Mouse (Mus musculus): ENCODE measurements at regions not wholly inside any gene's neighbourhood (a gene's known extent, or its start where the extent isn't known, plus 50 kb on each side); places are given as distances from the start of the nearest gene placed in this dataset.
"Not testable (repeated sequence)": the region's sequence is repeated elsewhere in the genome, so short reads cannot be mapped to it uniquely, and the experiment has no call there.

GRCm38 (mm10) chr5:4248422-4248821, 56.3 kb downstream of the Mterf1b start:
- no peak for DNase-seq (ENCODE audit: low spot score)
- intact Hi-C loops (cut with DNase I): no loop called here

- intact Hi-C loops (cut with DNase I); DNase-seq (ENCODE audit: low spot score): not testable (repeated sequence)
Observed at GRCm38 (mm10) chr5:4254280-4254679, 62.1 kb downstream of the Mterf1b start.

GRCm38 (mm10) chr5:4257048-4257750, 65.0 kb downstream of the Mterf1b start:
- intact Hi-C loops (cut with DNase I): no loop called here
- DNase-seq (ENCODE audit: low spot score): no peak

DNA sequence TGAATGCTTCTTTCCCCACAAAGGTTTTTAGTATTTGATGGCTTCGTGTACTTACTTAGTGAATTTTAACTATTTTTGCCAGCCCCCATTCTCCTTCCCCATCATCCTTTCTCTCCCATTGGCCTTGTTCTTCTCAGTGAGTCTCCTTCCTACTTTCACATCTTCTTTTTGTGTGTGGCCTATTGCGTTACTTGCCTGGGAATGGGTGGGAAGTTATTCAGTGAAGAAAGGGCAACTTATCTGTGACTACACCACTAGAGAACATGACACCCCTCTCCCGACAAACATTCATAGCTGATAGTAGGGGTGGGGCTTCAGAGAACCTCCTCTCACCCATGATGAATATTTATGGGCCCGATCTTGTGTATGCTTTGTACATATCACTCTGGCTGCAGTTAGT, 67.1 kb downstream of the Mterf1b start:
- intact Hi-C loops (cut with DNase I): no loop called here
- DNase-seq (ENCODE audit: low spot score): no peak

GRCm38 (mm10) chr5:4262666-4263065, 70.5 kb downstream of the Mterf1b start:
- no peak for DNase-seq (ENCODE audit: low spot score)
- intact Hi-C loops (cut with DNase I): loop anchor here (2.0 kb wide), 1 partner anchor 650 kb away; no protein-coding TSS in a partner anchor

- intact Hi-C loops (cut with DNase I): loop anchor here (2.0 kb wide), 1 partner anchor 649 kb away; no protein-coding TSS in a partner anchor
- no peak for DNase-seq (ENCODE audit: low spot score)
Observed at GRCm38 (mm10) chr5:4263560-4264160, 71.5 kb downstream of the Mterf1b start.

DNA sequence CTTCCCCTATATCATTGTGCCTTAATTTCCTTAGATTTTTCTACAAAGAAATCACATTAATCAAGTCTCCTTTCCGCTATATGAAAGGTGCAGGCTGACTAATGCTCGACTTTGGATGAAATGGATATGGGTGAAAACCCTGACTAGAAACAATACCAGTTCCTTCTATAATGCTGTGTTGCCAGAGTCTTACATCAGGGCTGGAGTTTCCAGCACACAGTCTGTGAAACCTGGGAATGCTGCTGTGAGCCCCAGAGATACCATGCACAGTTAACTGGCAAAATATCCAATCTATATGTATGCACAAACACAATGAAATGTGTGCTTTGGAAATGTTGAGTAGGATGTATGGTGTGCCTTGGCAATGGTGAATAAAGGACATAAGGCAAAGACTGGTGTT, 75.5 kb downstream of the Mterf1b start:
- intact Hi-C loops (cut with DNase I): no loop called here
- no peak for DNase-seq (ENCODE audit: low spot score)

GRCm38 (mm10) chr5:4273001-4273400, 80.8 kb downstream of the Mterf1b start:
- intact Hi-C loops (cut with DNase I): no loop called here
- no peak for DNase-seq (ENCODE audit: low spot score)

GRCm38 (mm10) chr5:4303616-4304015, 111.4 kb downstream of the Mterf1b start:
- DNase-seq (ENCODE audit: low spot score): no peak
- intact Hi-C loops (cut with DNase I): no loop called here

DNA sequence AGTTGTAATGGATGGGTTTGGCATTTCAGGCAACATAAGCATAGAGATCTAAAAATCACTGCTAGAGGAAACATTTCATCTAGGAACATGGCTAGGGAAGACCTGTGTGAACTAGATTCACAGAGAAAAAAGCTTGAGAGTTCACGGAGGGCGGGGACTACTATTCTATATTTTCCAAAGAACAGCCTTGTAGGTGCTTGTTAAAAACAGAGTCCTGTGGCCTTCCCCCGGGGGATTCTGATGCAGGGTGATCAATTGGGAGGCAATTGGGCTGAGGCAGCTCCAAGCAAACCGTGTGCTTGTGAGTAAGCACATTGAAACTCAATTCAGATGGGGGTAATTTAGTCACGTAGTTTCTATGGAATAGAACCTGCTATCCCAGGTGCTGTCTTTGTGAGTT, 112.0 kb downstream of the Mterf1b start:
- intact Hi-C loops (cut with DNase I): no loop called here
- DNase-seq (ENCODE audit: low spot score): no peak

GRCm38 (mm10) chr5:4308514-4308913, 116.3 kb downstream of the Mterf1b start:
- intact Hi-C loops (cut with DNase I): no loop called here
- DNase-seq (ENCODE audit: low spot score): no peak

- no peak for DNase-seq (ENCODE audit: low spot score)
- intact Hi-C loops (cut with DNase I): no loop called here
Observed at GRCm38 (mm10) chr5:4311169-4311568, 119.0 kb downstream of the Mterf1b start.

GRCm38 (mm10) chr5:4311599-4311998, 119.4 kb downstream of the Mterf1b start:
- intact Hi-C loops (cut with DNase I): no loop called here
- no peak for DNase-seq (ENCODE audit: low spot score)

GRCm38 (mm10) chr5:4312675-4313074, 120.5 kb downstream of the Mterf1b start:
- intact Hi-C loops (cut with DNase I): no loop called here

DNA sequence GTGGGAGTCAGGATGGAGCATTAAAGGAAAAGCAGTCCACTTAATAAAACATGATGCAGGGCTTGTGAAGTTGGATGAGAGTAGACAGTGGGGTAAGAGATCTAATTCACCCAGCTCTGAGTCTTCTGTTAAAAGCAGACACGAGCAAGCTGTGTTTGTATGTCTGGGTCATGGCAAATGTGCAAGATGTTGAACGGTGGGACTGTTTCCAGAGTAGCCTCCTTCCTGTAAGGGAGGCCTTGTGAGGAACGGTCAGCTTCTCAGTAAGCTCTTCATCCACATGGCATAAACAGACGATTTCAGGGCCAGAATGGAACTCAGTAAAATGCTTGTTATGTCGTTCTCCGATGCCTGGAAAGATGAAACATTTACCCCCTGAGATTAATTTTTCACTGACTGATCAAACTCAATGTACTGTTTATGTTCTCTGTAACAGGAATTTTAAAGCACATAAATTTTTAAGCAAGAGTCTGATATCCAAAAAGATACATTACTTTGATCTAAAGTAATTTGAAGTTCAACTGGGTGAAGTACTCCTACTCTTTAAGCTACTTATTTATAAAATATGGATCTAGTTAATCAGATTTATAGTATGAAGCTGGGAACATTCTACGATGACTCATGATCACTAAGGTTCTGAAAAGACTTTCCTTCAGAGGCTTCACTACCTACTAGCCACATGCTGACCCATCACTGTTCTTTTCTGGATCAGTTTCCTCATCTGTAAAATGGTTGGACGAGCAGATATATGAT, 130.6 kb downstream of the Mterf1b start:
- DNase-seq (ENCODE audit: low spot score): no peak
- intact Hi-C loops (cut with DNase I): no loop called here

More at GRCm38 (mm10) chr5:4312675-4313074, 120.5 kb downstream of the Mterf1b start:
- no peak for DNase-seq (ENCODE audit: low spot score)

GRCm38 (mm10) chr5:4323387-4323704, 131.2 kb downstream of the Mterf1b start:
- DNase-seq (ENCODE audit: low spot score): no peak
- intact Hi-C loops (cut with DNase I): no loop called here

- intact Hi-C loops (cut with DNase I): no loop called here
- no peak for DNase-seq (ENCODE audit: low spot score)
Observed at GRCm38 (mm10) chr5:4325813-4326212, 133.6 kb downstream of the Mterf1b start.

DNA sequence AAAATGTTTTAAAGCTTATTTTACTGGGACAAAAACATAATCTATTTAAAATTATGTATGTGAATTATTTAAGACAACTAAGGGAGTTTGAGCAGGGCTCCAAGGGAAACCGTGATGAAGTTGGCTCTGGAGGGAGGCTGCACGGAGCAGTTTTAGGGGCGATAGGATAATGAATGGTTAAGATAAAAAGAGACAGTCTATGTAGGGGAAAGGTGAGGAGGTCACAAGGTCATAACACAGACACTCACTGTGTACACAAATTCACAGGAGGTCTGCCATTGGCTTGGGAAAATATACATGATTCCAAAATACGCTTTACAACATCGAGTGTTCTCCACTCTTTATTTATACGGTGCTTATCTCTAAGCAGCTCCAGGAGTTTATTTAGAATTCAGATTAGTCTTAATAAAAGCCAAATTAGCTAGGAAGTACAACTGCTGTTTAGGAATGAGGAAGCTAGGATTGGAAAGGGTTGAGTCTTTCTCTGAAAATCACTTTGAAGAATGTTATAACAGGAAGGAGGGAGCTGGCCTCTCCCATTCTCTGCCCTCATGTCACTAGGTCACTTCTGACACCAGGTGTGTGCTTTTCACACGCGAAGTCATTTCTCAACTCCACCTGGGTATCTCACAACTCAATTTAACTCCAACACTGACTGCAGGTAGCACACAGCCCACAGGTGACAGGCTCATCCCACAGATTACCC, 134.3 kb downstream of the Mterf1b start:
- intact Hi-C loops (cut with DNase I): no loop called here
- DNase-seq (ENCODE audit: low spot score): no peak

DNA sequence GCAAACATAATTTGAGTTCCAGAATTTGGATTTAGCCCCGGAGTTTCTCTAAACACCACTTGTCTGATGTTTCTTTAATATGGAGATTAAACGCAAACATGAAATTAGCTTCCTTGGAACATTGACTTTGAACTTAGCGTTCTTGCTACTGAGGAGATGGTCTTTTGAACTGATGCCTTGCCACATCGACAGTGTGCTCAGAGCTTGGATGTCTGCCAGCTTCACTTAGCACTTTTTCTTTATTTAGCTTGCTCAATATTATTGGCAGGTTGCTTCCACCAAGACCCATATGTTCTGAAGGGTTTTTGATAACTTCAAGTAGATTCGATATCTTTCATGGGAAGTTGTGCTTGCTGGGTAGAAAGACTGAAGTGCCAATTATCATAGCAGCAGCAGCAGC, 143.5 kb downstream of the Mterf1b start:
- intact Hi-C loops (cut with DNase I): no loop called here
- DNase-seq (ENCODE audit: low spot score): no peak

DNA sequence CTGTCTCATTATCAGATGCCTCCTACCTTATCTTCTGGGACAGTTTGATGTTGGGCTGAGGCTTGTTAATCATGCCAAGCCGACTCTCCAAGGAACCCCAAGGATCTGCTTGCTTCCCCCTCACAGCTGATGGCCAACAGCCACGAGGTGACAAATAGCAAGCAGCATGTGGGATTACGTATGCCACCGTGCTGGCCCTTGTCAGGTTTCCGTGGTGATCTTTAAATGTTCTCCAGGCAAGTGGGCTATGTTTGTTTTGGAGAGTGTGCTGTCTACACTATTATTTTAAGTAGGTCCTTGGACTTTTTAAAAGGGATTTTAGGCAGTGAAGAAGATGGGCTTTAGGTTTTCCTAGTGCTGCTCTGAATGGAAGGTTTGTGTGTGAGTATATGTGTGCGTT, 149.8 kb downstream of the Mterf1b start:
- intact Hi-C loops (cut with DNase I): no loop called here
- no peak for DNase-seq (ENCODE audit: low spot score)

DNA sequence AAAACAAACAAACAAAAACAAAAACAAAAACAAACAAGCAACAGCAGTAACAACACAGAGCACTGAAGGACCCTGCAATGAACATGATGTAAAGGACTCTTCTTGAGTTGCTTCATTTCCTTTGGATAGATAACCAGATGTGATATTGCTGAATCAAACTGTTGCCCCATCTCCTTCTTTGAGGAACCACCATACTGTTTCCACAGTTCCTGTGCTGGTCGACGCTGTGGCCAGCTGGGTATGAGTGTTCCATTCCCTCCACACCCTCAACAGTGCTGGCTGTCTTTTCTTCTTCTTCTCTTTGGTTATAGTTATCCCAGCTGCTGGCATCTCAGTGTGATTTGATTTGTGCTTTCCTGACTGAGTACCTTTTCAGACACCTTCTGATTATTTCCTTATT, 152.3 kb downstream of the Mterf1b start:
- intact Hi-C loops (cut with DNase I): no loop called here
- DNase-seq (ENCODE audit: low spot score): no peak
